Mouse (Mus musculus): ENCODE measurements around the gene 1700001K19Rik. TPM values are rescaled to one million over a fixed set of nuclear protein-coding genes. Genes with fewer than 3 reads are reported as not detected.
"Not testable (repeated sequence)": the region's sequence is repeated elsewhere in the genome, so short reads cannot be mapped to it uniquely, and the experiment has no call there.

Gene 1700001K19Rik
- polyA plus RNA-seq, 1 experiment from 2014 or later = not detected

GRCm38 (mm10) chr12:110703008-110703471 is 20.6 kb upstream of the 1700001K19Rik start:
- WGBS = 36% methylated on average over 8 of the region's 8 CpGs
- H3K4me1 ChIP-seq = peaks cover 33% of the 10 kb centered on the region
- H3K36me3 ChIP-seq = no peaks in the 10 kb centered on the region
- no peak overlapping the region for H3K27ac ChIP-seq
- H3K9me3 ChIP-seq (replicated peaks) = no peaks in the 10 kb centered on the region
- H3K4me3 ChIP-seq = no peak overlapping the region
- peak; percentile 94 for DNase-seq (ENCODE audit: low spot score)
- H3K27me3 ChIP-seq (ENCODE audit: low read depth, poor library complexity, severe bottlenecking) = peaks cover 13% of the 10 kb centered on the region; the same call in 1 of the 2 replicates

GRCm38 (mm10) chr12:110702556-110702955 is 20.1 kb upstream of the 1700001K19Rik start, which contains the start of gene Hsp90aa1:
Hsp90aa1 (minus strand) TSS chr12:110702728.
- no peak within 1 kb of the TSS for H3K27ac ChIP-seq
- no peak within 1 kb of the TSS for H3K4me3 ChIP-seq
- WGBS = 58% methylated on average over 4 of the region's 4 CpGs
- no peaks in the 10 kb centered on the region for H3K36me3 ChIP-seq
- peaks cover 8% of the 10 kb centered on the region; the same call in 1 of the 2 replicates for H3K27me3 ChIP-seq (ENCODE audit: low read depth, poor library complexity, severe bottlenecking)
- H3K4me1 ChIP-seq = peaks cover 35% of the 10 kb centered on the region
- no peak for DNase-seq (ENCODE audit: low spot score)
- H3K9me3 ChIP-seq (replicated peaks) = no peaks in the 10 kb centered on the region

GRCm38 (mm10) chr12:110701363-110701762 is 18.9 kb upstream of the 1700001K19Rik start:
- peaks cover 40% of the 10 kb centered on the region for H3K4me1 ChIP-seq
- 50% methylated on average over 3 of the region's 3 CpGs for WGBS

GRCm38 (mm10) chr12:110700730-110701129 is 18.3 kb upstream of the 1700001K19Rik start:
- H3K36me3 ChIP-seq = no peaks in the 10 kb centered on the region
- H3K27me3 ChIP-seq (ENCODE audit: low read depth, poor library complexity, severe bottlenecking) = peaks cover 5% of the 10 kb centered on the region; the same call in 1 of the 2 replicates
- no peaks in the 10 kb centered on the region for H3K9me3 ChIP-seq (replicated peaks)
- DNase-seq (ENCODE audit: low spot score) = no peak
- 0 out of 2 replicates have a peak overlapping the region, but pooled peaks have one; percentile 58 for H3K27ac ChIP-seq
- WGBS = 82% methylated on average over 2 of the region's 2 CpGs
- no peak overlapping the region for H3K4me3 ChIP-seq
- peaks cover 35% of the 10 kb centered on the region for H3K4me1 ChIP-seq

More at GRCm38 (mm10) chr12:110701363-110701762, 18.9 kb upstream of the 1700001K19Rik start:
- H3K27me3 ChIP-seq (ENCODE audit: low read depth, poor library complexity, severe bottlenecking); H3K9me3 ChIP-seq (replicated peaks); H3K4me3 ChIP-seq; H3K36me3 ChIP-seq; DNase-seq (ENCODE audit: low spot score): not testable (repeated sequence)
- H3K27ac ChIP-seq = 0 out of 2 replicates have a peak overlapping the region, but pooled peaks have one; percentile 58

GRCm38 (mm10) chr12:110699171-110699547 is 16.7 kb upstream of the 1700001K19Rik start:
- Histone ChIP-seq H3K4me1 (peaks cover 42% of the 10 kb centered on the region), H3K27me3 (ENCODE audit: low read depth, poor library complexity, severe bottlenecking) (no peaks in the 10 kb centered on the region), H3K36me3 (peaks cover 10% of the 10 kb centered on the region), H3K27ac (peak overlapping the region; percentile 73), H3K4me3 (peak overlapping the region; percentile 21; the same call in 1 of the 2 replicates), H3K9me3 (replicated peaks) (no peaks in the 10 kb centered on the region)
- WGBS = 55% methylated on average over 2 of the region's 2 CpGs
- no peak for DNase-seq (ENCODE audit: low spot score)

DNA sequence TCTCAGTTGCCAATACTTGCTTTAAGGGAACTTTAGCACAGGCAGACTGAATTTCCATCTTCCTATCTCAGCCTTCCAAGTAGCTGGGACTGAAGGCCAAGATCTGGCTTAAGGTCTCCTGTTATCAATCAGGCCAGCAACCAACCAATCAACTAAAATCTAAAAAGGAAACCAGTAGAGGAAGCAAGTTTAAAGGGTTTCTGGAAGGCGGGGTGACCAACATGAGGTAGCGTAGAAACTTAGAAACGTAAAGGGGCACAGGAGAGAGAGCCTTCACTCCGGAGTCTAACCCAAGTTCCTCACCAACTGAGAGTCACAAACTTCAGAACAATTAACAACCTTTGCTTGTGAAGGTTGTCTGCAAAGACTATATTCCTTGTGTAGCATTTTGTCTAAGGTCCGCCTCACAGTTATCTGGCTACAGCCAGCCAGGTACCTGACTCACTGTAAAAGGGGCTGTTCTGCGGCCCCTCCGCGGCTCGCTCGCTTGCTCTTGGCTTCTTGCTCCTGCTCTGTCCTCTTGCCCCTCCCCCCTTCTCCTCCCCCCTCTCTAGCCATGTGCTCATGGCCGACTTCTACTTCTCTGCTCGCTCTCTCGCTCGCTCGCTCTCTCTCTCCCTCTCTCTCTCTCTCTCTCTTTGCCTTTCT is 16.2 kb upstream of the 1700001K19Rik start:
- DNase-seq (ENCODE audit: low spot score) = peak; percentile 56
- peaks cover 42% of the 10 kb centered on the region for H3K4me1 ChIP-seq
- no peaks in the 10 kb centered on the region for H3K27me3 ChIP-seq (ENCODE audit: low read depth, poor library complexity, severe bottlenecking)
- H3K27ac ChIP-seq = peak overlapping the region; percentile 73
- peak overlapping the region; percentile 21; the same call in 1 of the 2 replicates for H3K4me3 ChIP-seq
- WGBS = 39% methylated on average over 15 of the region's 15 CpGs
- H3K36me3 ChIP-seq = peaks cover 15% of the 10 kb centered on the region
- H3K9me3 ChIP-seq (replicated peaks) = no peaks in the 10 kb centered on the region

DNA sequence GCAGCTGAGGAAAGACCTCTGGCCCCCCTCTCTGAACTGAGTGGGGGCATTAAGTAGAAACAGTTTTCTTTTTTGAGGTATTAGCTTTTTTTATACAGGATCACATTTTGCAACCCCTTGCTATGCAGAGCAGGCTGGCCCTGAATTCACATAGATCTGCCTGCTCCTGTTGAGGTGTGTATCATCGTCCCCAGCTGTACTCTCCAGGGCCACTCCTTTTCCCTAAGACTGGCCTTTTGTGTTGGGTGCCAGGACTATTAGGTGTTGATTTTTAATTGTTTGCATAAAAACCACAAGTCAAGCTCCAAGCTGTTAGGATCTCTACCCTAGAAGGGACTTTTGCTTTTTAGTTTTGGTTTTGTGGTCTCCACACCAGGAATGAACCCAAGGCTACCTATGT is 15.7 kb upstream of the 1700001K19Rik start:
- WGBS = 94% methylated on average over 1 of the region's 1 CpGs
- Histone ChIP-seq H3K4me3 (no peak overlapping the region), H3K27ac (peak overlapping the region; percentile 73; the same call in 1 of the 2 replicates), H3K27me3 (ENCODE audit: low read depth, poor library complexity, severe bottlenecking) (no peaks in the 10 kb centered on the region), H3K36me3 (peaks cover 20% of the 10 kb centered on the region), H3K4me1 (peaks cover 40% of the 10 kb centered on the region), H3K9me3 (replicated peaks) (no peaks in the 10 kb centered on the region)
- DNase-seq (ENCODE audit: low spot score) = no peak

DNA sequence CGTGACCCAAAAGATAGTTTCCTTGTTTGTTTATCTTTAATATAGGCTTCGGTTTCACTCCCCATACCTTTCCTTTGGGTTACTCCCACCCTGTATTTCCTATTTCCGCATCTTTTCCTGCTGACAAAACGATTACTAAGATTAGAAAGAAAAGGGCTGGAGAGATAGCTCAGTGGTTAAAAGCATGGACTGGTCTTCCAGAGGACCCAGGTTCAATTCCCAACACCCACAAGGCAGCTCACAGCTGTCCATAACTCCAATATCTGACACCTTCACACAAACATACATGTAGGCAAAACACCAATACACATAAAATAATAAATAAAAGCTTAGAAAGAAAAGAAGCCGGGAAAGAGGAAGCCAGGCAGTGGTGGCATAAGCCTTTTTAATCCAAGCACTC is 15.0 kb upstream of the 1700001K19Rik start:
- peaks cover 26% of the 10 kb centered on the region for H3K36me3 ChIP-seq
- 80% methylated on average over 5 of the region's 5 CpGs for WGBS
- no peak for DNase-seq (ENCODE audit: low spot score)
- H3K4me1 ChIP-seq = peaks cover 38% of the 10 kb centered on the region
- peak overlapping the region; percentile 99; the same call in 1 of the 2 replicates for H3K4me3 ChIP-seq
- no peaks in the 10 kb centered on the region for H3K27me3 ChIP-seq (ENCODE audit: low read depth, poor library complexity, severe bottlenecking)
- no peaks in the 10 kb centered on the region for H3K9me3 ChIP-seq (replicated peaks)
- H3K27ac ChIP-seq = peak overlapping the region; percentile 99; the same call in 1 of the 2 replicates

DNA sequence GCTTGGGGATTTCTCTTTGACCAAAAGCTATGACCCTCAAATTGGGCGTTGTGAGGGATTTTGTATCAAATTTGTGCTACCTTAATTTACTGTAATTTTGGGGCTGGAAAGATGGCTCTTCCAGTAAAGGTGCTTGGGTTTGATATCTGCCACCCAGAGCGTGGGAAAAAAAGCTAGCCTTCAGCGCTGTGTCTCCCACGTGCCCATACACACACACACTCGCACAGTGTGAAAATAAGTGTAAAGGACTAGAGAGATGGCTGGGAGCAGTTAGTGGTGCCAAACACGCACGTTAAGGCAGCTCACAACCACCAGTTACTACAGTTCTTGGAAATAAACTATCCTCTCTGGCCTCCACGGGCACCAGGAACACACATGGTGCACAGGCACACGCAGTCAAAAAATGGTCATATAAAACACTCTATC is 14.6 kb upstream of the 1700001K19Rik start:
- Histone ChIP-seq H3K27me3 (ENCODE audit: low read depth, poor library complexity, severe bottlenecking) (no peaks in the 10 kb centered on the region), H3K27ac (peak overlapping the region; percentile 99), H3K4me1 (peaks cover 38% of the 10 kb centered on the region), H3K9me3 (replicated peaks) (no peaks in the 10 kb centered on the region), H3K36me3 (peaks cover 29% of the 10 kb centered on the region), H3K4me3 (peak overlapping the region; percentile 99)
- no peak for DNase-seq (ENCODE audit: low spot score)
- 58% methylated on average over 9 of the region's 9 CpGs for WGBS

- H3K4me3 ChIP-seq = peak overlapping the region; percentile 99
- under 1% methylated on average over 89 of the region's 89 CpGs for WGBS
- H3K4me1 ChIP-seq = peaks cover 38% of the 10 kb centered on the region
Observed at GRCm38 (mm10) chr12:110696173-110696974, 14.0 kb upstream of the 1700001K19Rik start.

GRCm38 (mm10) chr12:110695676-110696171 is 13.3 kb upstream of the 1700001K19Rik start:
- H3K36me3 ChIP-seq = peaks cover 37% of the 10 kb centered on the region
- peaks cover 32% of the 10 kb centered on the region for H3K4me1 ChIP-seq
- WGBS = under 1% methylated on average over 53 of the region's 55 CpGs
- H3K27me3 ChIP-seq (ENCODE audit: low read depth, poor library complexity, severe bottlenecking) = no peaks in the 10 kb centered on the region
- H3K4me3 ChIP-seq = peak overlapping the region; percentile 99
- H3K9me3 ChIP-seq (replicated peaks) = no peaks in the 10 kb centered on the region
- peak overlapping the region; percentile 99 for H3K27ac ChIP-seq
- peak; percentile 69 for DNase-seq (ENCODE audit: low spot score)

More at GRCm38 (mm10) chr12:110696173-110696974, 14.0 kb upstream of the 1700001K19Rik start:
- H3K27ac ChIP-seq = peak overlapping the region; percentile 99
- H3K27me3 ChIP-seq (ENCODE audit: low read depth, poor library complexity, severe bottlenecking) = no peaks in the 10 kb centered on the region
- peak; percentile 100 for DNase-seq (ENCODE audit: low spot score)
- no peaks in the 10 kb centered on the region for H3K9me3 ChIP-seq (replicated peaks)
- peaks cover 35% of the 10 kb centered on the region for H3K36me3 ChIP-seq

DNA sequence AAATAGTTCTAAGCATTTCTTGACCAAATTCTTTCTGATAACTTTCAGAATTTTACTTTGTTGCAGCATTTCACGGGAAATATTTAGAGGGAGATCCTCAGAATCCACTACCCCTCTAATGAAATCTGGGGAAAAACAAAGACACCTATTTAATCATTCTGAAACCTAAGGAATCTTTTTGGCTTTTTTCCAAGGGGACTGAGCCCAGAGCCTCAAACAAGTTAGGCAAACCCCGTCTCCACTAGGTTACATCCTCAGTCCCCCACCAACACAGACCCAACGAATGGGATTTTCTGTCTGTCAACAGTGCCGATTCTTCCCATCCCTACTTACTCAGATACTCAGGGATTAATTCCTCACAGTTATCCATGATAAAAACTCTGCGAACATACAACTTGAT is 11.0 kb upstream of the 1700001K19Rik start:
- H3K27me3 ChIP-seq (ENCODE audit: low read depth, poor library complexity, severe bottlenecking); DNase-seq (ENCODE audit: low spot score); H3K9me3 ChIP-seq (replicated peaks); H3K4me3 ChIP-seq; H3K27ac ChIP-seq: not testable (repeated sequence)
- WGBS = 89% methylated on average over 5 of the region's 5 CpGs
- peaks cover 21% of the 10 kb centered on the region for H3K4me1 ChIP-seq
- peaks cover 60% of the 10 kb centered on the region for H3K36me3 ChIP-seq

All from limb, embryonic 10.5 days (tissue).